Mouse (Mus musculus): ENCODE data around the gene Bcr.
A peak's percentile ranks its signal among the peaks of the same experiment; 100 is the strongest.

Bcr gene

DNA sequence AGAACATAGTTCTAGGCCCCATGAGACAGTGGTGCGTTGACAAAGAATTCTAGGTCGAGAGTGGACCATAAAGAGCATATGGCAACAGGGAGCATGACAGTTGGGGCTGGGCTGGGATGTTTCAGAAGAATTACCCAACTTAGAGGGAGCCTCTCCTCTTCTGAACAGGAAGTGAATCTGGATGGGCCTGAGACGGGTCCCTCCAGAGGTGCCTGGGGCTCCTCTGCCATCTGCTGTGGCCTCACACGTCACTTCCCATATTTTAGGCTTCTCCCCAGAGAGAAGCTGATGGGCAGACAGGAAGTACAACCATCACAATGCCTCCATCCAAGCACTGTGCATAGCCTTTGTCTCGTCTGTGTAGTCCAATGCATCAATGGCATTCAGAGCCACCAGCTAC is 4.7 kb upstream of the Bcr start:
- no peak for ATAC-seq (ENCODE audit: insufficient number of reproducible peaks, low FRiP score, low TSS enrichment)

GRCm38 (mm10) chr10:75056255-75056654 is 4.1 kb upstream of the Bcr start:
- ATAC-seq (ENCODE audit: insufficient number of reproducible peaks, low FRiP score, low TSS enrichment) = no peak

DNA sequence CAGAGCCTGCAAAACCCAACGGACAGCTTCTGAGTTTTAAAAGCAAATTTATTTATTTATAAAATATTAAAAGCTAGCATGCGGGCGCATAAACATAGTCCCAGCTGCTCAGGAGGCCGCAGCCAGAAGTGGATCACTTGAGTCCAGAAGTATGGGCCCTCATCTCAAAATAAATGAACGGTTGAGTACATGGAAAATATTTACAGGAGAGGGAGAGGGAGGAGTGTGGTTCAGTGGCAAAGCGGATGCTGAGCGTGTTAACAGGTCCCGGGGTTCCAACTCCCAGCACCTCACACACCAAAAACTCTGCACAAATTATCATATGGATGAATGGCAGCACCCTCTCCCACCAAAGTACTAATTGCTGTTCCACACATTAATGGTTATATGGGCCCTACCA is 2.1 kb upstream of the Bcr start:
- ATAC-seq (ENCODE audit: insufficient number of reproducible peaks, low FRiP score, low TSS enrichment) = no peak

DNA sequence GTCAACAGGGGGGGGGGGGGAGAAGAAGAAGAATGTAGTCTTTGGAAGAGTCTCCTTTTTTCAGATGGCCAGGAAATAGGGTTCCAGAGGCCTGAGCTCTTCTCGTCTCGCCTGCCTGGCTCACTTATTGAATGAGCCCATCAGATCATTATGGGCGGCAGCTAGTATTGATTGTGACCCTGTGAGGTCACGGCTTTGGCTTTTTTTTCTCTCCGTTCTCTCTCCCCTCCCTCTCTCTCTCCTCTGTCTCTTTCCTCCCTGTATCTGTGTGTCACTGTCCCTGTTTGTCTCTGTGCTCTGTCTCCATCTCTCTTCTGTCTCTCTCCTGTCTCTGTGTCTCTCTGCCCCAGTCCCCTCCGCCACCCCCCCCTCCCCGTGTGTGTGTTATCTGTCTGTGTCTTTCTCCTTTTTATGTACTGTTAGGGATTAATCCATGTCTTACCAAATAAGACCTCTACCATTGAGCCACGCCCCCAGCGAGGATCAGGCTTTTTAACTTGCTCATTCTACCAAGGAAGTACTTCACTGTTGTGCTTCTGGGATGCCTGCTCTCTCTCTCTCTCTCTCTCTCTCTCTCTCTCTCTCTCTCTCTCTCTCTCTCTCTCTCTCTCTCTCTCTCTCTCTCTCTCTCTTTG is 1.5 kb upstream of the Bcr start:
- no peak for ATAC-seq (ENCODE audit: insufficient number of reproducible peaks, low FRiP score, low TSS enrichment)

DNA sequence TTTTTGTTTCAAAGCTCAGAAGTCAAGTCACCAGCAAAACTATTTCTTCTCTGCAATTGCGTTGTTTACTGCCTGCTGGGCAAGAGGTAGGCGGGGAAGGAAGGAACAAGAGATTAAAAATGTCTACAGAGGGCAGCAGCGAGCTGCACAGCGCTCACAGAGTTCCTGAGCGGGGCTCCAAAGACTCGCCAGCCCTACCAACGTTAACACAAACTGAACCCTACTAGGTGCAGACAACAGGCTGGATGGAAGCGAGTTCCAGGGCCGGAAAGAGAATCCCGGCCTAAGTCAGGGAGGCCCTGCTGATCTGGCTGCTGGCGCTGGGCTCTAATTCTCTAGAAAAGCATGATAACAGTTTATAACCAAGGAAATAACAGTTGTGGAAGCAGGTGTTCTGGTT is 996 bp upstream of the Bcr start:
- peak; percentile 61; the same call in 1 of the 2 replicates for ATAC-seq (ENCODE audit: insufficient number of reproducible peaks, low FRiP score, low TSS enrichment)

DNA sequence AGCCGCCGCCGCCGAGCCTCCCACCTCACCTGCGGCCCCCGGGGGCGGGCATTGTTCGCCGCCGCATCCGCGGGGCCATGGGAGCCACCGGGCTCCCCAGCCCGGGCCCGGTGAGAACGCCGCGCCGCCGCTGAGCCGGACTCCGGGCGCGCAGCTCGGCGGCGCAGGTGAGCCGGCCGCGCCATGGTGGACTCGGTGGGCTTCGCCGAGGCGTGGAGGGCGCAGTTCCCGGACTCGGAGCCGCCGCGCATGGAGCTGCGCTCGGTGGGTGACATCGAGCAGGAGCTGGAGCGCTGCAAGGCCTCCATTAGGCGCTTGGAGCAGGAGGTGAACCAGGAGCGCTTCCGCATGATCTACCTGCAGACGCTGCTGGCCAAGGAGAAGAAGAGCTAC is 447 bp downstream of the Bcr start:
- no peak for ATAC-seq (ENCODE audit: insufficient number of reproducible peaks, low FRiP score, low TSS enrichment)

DNA sequence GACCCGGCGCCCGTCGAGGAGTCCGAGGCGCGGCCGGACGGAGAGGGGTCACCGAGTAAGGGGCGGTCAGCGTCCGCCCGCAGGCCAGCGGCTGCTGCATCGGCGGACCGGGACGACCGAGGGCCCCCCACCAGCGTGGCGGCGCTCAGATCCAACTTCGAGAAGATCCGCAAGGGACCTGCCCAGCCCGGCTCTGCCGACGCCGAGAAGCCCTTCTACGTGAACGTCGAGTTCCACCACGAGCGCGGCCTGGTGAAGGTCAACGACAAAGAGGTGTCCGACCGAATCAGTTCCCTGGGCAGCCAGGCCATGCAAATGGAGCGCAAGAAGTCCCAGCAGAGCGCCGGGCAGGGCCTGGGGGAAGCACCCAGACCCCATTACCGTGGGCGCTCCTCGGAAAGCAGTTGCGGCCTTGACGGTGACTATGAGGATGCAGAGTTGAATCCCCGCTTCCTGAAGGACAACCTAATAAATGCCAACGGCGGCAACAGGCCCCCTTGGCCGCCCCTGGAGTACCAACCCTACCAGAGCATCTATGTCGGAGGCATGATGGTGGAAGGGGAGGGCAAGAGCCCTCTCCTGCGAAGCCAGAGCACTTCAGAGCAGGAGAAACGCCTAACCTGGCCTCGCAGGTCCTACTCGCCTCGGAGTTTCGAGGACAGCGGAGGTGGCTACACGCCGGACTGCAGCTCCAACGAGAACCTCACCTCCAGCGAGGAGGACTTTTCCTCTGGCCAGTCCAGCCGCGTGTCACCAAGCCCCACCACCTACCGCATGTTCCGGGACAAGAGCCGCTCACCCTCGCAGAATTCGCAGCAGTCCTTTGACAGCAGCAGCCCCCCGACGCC is 1.2 kb downstream of the Bcr start:
- no peak for ATAC-seq (ENCODE audit: insufficient number of reproducible peaks, low FRiP score, low TSS enrichment)

GRCm38 (mm10) chr10:75062189-75062561 is 1.8 kb downstream of the Bcr start:
- no peak for ATAC-seq (ENCODE audit: insufficient number of reproducible peaks, low FRiP score, low TSS enrichment)

DNA sequence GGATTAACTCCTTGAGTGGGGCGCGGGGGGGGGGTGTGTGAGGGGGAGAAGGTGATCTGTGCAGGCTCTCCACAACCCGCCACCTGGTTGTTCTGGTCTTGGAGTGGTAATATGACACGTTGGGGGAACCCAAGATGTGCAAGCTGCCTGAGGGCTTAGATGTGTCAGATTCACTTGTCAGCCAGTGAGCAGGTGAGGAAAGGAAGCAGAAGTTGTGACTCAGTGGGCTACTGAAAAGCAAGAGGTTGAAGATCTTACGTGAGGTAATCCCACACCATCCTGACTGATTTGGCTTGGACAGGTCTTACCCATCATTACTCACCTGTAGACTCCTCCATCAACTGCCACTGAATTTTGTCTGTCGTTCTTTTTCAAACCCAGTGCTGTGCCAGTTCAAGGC is 2.2 kb downstream of the Bcr start:
- no peak for ATAC-seq (ENCODE audit: insufficient number of reproducible peaks, low FRiP score, low TSS enrichment)

DNA sequence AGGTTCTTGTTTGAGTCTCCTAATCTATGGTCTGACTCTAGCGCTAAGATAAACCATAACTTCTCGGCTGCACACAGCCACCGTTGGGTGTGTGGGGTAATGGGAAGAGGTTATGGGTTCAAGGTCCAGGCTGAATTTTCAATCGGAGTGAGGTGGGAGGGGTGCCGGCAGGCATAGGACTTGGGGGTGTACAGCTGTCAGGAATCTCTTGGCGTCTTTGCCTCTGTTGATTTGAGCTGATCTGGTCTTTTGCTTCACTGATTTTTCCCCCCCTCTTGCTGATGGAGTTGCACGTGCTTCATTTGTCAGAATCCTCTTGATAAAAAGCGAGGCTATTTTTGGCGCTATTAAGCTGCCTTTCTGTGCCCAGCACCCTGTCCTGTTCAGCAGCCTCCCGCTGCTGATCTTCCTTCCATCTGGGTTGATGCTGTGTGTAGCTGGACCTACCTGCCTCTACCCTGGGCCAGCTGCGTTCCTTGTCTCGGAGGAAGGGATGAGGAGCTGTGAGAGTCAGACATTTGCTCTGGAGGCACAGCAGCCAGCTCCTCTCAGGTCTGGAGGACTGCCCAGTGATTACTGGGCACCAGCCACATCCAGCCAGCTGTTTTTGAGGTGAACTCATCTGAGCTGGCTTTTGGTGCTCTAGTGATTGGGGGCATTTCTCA is 3.0 kb downstream of the Bcr start:
- no peak for ATAC-seq (ENCODE audit: insufficient number of reproducible peaks, low FRiP score, low TSS enrichment)

- no peak for ATAC-seq (ENCODE audit: insufficient number of reproducible peaks, low FRiP score, low TSS enrichment)
Observed at GRCm38 (mm10) chr10:75065691-75066090, 5.3 kb downstream of the Bcr start.

GRCm38 (mm10) chr10:75067446-75067845 is 7.1 kb downstream of the Bcr start:
- no peak for ATAC-seq (ENCODE audit: insufficient number of reproducible peaks, low FRiP score, low TSS enrichment)

DNA sequence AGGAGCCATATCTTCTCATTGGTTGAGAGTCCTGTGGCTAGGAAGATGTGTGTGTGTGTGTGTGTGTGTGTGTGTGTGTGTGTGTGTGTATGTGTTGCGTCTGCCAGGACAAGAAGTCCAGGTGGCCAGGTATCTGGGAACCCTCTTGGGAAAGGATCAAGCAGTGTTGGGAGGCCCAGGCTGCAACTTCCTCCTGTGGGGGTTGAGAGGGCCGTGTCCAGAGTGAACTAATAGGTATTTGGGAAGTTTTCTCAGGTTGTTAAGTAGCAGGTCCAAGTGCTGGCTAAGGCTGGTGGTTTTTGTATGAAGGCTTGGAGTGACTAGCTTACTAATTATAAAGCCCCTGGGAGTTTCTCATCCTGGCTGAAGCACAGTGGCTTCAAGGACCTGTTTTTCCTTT is 7.7 kb downstream of the Bcr start:
- no peak for ATAC-seq (ENCODE audit: insufficient number of reproducible peaks, low FRiP score, low TSS enrichment)

- ATAC-seq (ENCODE audit: insufficient number of reproducible peaks, low FRiP score, low TSS enrichment) = no peak
Observed at GRCm38 (mm10) chr10:75068624-75069328, 8.4 kb downstream of the Bcr start.

DNA sequence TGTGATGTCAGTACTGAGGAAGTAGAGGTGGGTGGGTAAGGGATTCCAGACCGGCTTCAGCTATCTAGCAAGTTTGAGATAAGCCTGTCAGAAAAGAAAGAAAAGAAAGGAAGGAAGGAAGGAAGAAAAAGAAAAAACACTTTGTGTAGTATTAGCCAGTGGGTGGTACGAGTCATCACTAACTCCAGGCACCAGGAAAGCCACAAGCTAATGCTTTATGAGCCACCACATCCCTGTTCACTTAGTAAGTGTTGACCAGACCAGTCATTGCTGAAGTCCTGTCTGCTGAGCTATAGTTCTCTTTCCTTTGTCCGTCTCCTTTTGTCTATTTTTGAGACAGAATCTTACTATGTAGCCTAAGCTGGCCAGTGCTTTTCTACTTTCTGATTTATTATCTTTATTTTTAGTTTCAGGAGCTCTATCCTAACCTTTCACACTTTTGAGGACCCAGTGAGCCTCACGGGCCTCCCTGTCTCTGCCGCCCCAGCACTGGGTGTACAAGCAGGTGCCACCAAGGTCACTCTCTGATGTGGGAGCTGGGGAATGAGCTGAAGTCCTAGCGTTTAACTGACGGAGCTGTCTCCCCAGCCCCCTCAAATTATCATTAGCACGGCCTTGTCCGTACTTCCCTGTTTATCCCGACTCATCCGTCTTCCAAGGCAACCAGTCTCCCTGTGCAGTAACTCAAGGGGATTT is 10.0 kb downstream of the Bcr start:
- no peak for ATAC-seq (ENCODE audit: insufficient number of reproducible peaks, low FRiP score, low TSS enrichment)

DNA sequence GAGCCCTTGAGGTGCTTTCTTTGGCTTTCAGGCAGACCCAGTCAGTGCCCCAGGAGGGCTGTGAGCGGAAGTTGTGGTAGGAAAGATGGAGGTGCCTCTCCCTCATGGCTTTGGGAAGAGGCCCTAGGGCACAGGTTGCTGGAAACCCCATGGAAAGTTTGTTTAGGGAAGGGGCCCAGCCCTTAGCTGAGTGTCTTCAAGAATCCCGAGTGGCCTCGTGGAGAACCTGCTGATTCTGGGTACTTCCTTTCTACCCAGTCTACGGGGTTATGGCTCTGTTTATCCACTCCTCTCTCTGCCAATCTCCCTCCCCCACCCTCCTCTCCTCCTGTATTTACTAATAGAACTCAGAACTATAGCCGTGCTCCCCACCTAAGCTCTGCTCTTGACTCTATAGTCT is 15.3 kb downstream of the Bcr start:
- no peak for ATAC-seq (ENCODE audit: insufficient number of reproducible peaks, low FRiP score, low TSS enrichment)

DNA sequence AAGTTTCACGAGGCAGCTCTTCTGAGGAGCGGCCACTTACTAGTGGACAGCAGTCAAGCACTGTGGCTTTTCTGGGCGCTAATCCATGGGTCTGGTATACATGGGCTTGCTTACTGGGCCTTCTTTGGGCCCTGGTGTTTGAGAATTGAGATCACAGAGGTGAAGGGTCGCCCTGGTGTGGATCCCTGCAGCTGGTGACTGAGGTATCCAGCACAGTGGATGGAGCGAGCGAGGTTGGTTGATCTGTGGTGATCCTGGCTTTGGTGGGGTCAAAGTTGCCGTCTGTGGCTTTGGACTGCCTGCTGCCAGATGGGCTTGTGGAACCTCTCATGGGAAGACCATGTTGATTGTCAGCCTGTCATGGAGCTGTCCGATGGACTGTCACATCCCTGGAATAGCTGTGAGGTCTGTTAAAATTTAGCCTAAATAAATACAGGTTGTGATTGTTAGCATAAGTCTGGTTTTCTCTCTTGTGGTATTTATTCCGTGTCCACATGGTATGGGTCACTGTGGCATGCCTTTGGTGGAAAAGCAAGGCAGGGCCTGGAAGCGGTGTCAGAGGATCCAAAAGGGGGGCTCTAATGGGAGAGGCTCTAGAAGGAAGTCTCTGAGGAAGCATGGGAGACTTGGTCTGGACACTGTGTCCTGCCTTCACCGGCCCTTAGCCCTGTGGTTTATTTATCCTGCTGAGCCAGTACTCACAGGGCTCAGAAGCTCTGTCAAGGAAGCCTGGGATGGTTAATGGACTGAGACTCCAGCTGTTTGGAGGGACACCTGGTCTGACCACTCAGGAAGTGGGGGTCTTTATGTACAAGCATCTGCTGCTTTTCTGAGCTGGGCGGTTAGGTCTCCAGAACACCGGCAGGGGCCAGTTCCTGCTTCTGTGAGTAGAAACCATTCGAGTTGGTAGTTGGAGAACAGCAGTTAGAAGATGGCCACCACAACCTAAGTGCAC is 18.1 kb downstream of the Bcr start:
- no peak for ATAC-seq (ENCODE audit: insufficient number of reproducible peaks, low FRiP score, low TSS enrichment)

DNA sequence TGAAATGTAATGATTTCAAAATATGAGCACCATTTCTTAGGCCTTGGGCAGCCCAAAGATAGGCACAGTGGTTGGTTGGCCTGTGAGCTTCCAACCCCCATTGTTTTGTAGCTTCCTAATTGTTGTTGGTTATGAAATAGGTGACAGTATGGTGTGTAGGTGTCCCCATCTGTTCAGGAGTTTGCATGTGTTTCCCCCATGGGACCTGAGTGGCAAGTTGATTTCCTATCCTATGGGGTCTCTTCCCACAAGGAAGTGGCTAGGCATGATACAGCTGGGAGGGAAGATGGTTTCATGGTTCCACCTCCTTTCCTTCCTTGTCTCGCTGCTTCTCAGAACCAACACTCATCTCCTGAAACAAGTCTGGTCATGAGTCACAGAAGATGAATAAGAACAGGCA is 24.9 kb downstream of the Bcr start:
- ATAC-seq (ENCODE audit: insufficient number of reproducible peaks, low FRiP score, low TSS enrichment) = no peak

GRCm38 (mm10) chr10:75088471-75088870 is 28.1 kb downstream of the Bcr start:
- ATAC-seq (ENCODE audit: insufficient number of reproducible peaks, low FRiP score, low TSS enrichment) = no peak

All from cerebellum, adult (tissue).